Mouse (Mus musculus): ENCODE measurements around the gene Hivep1.

DNA sequence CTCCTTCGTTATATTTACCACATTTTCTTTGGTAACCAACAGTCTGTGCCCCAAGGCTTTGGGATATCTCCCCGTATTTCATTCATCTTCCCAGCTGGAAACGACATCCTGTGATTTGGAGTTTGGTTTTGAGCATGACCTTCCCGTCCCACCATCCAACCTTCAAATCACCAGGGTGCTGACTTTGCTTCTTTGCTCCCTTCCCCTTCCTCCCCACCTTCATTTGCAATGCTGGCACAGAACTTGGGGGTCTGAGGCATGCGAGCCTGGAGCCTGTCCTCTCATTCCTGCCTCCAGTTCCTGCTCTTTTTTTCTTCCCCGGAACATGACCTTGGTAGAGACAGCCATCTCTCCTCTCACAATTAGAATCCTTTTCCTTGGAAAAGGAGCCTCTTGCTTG, 161.7 kb downstream of the Hivep1 start:
- no peak for TF ChIP-seq CEBPB (IDR thresholded peaks at IDR 0.05; ENCODE audit: insufficient read depth, poor library complexity, severe bottlenecking)
- TF ChIP-seq POLR2A (IDR thresholded peaks at IDR 0.05; ENCODE audit: insufficient read length, low read depth): no peak
